Mouse (Mus musculus): ENCODE measurements around the gene Mylpf.

- no peak for TF ChIP-seq CTCF (IDR thresholded peaks at IDR 0.05; ENCODE audit: borderline replicate concordance, extremely low read depth, insufficient read depth, insufficient read length)
- TF ChIP-seq POLR2A (IDR thresholded peaks at IDR 0.05; ENCODE audit: borderline replicate concordance, extremely low read depth, insufficient read depth, insufficient read length, poor library complexity, severe bottlenecking), result no peak
Measured at GRCm38 (mm10) chr7:127216307-127216706, 7.6 kb downstream of the Mylpf start.

Data from brain, embryonic 14.5 days (tissue).